Comparison of ENCODE assay signal across 9 mouse cellular contexts in genomic region chr9:47422741-47423461, GRCm38 (mm10).
DNase-seq lines count a peak whose midpoint lies in the region; ATAC-seq lines count a peak whose summit lies in the region.
"Had no signal": no experiment of that assay in that cellular context is flagged by ENCODE, and none has a peak within 500 bp of the region (broad histone marks: within the 10 kb centered on the region; RNA-seq: fewer than 3 reads in every experiment).

No protein-coding gene starts in this region.

- 0 out of 2 replicates have a peak, but pooled peaks cover 5% of the 10 kb centered on the region for H3K27me3 ChIP-seq in hindbrain, embryonic 13.5 days
- no peaks in the 10 kb centered on the region for H3K27me3 ChIP-seq in hindbrain, embryonic 11.5 days (ENCODE audit: control insufficient read depth, insufficient read depth, low read length)
- H3K27me3 ChIP-seq in kidney, embryonic 15.5 days = 0 out of 2 replicates have a peak, but pooled peaks cover 9% of the 10 kb centered on the region
- H3K27me3 ChIP-seq in limb, embryonic 13.5 days = peaks cover 18% of the 10 kb centered on the region

- intact Hi-C loops in gastrocnemius, postnatal 36 days (cut with DNase I) = no loop called here

- ATAC-seq in hindbrain, embryonic 13.5 days (ENCODE audit: low FRiP score) = peak; percentile 59; the same call in 1 of the 2 replicates
- no peak for ATAC-seq in hindbrain, embryonic 11.5 days (ENCODE audit: low FRiP score)
- ATAC-seq in kidney, embryonic 15.5 days (replicated peaks; ENCODE audit: low FRiP score) = peak; percentile 60; the same call in 1 of the 2 replicates
- 0 out of 2 replicates have a peak, but pooled peaks have one; percentile 40 for ATAC-seq in limb, embryonic 13.5 days (ENCODE audit: low FRiP score, low read depth)
- ATAC-seq in megakaryocyte, adult 5-6 weeks (ENCODE audit: poor library complexity, severe bottlenecking) = no peak

- no peak overlapping the region for H3K4me2 ChIP-seq in hindbrain, embryonic 13.5 days
- no peak overlapping the region for H3K4me2 ChIP-seq in hindbrain, embryonic 11.5 days (replicated peaks; ENCODE audit: low read depth, low read length)
- H3K4me2 ChIP-seq in kidney, embryonic 15.5 days = no peak overlapping the region
- 0 out of 2 replicates have a peak overlapping the region, but pooled peaks have one; percentile 25 for H3K4me2 ChIP-seq in limb, embryonic 13.5 days (replicated peaks)
- H3K4me2 ChIP-seq: embryonic facial prominence, embryonic 13.5 days had no signal

- H3K4me3 ChIP-seq in hindbrain, embryonic 13.5 days = no peak overlapping the region
- H3K4me3 ChIP-seq in hindbrain, embryonic 11.5 days (ENCODE audit: low read depth, low read length) = no peak overlapping the region
- H3K4me3 ChIP-seq in kidney, embryonic 15.5 days (replicated peaks) = no peak overlapping the region
- H3K4me3 ChIP-seq in limb, embryonic 13.5 days = no peak overlapping the region
- H3K4me3 ChIP-seq: embryonic facial prominence, embryonic 13.5 days had no signal

- no peak for DNase-seq in hindbrain, embryonic 11.5 days (ENCODE audit: low spot score)
- peak; percentile 59 to 82 for DNase-seq in cerebellum, postnatal 4 days (ENCODE audit: low spot score in 2 of 2)
- DNase-seq in gastrocnemius, postnatal 36 days = peak; percentile 46 to 47
- DNase-seq in retina, adult 2 months (ENCODE audit: low read depth, low spot score) = peak; percentile 44

- no peaks in the 10 kb centered on the region for H3K9me3 ChIP-seq in hindbrain, embryonic 13.5 days
- no peaks in the 10 kb centered on the region for H3K9me3 ChIP-seq in hindbrain, embryonic 11.5 days (ENCODE audit: control insufficient read depth, low read length)
- no peaks in the 10 kb centered on the region for H3K9me3 ChIP-seq in kidney, embryonic 15.5 days (replicated peaks)
- H3K9me3 ChIP-seq in limb, embryonic 13.5 days = no peaks in the 10 kb centered on the region
- H3K9me3 ChIP-seq: embryonic facial prominence, embryonic 13.5 days had no signal

- H3K4me1 ChIP-seq in hindbrain, embryonic 13.5 days (replicated peaks) = peaks cover 24% of the 10 kb centered on the region
- H3K4me1 ChIP-seq in hindbrain, embryonic 11.5 days (replicated peaks; ENCODE audit: control insufficient read depth, insufficient read depth, low read length) = no peaks in the 10 kb centered on the region
- peaks cover 21% of the 10 kb centered on the region for H3K4me1 ChIP-seq in kidney, embryonic 15.5 days
- H3K4me1 ChIP-seq in limb, embryonic 13.5 days = peaks cover 23% of the 10 kb centered on the region

- no peaks in the 10 kb centered on the region for H3K36me3 ChIP-seq in hindbrain, embryonic 13.5 days
- no peaks in the 10 kb centered on the region for H3K36me3 ChIP-seq in hindbrain, embryonic 11.5 days (ENCODE audit: control insufficient read depth, insufficient read depth, low read length)
- no peaks in the 10 kb centered on the region for H3K36me3 ChIP-seq in kidney, embryonic 15.5 days
- no peaks in the 10 kb centered on the region for H3K36me3 ChIP-seq in limb, embryonic 13.5 days
- H3K36me3 ChIP-seq: embryonic facial prominence, embryonic 13.5 days had no signal

- H3K9ac ChIP-seq in hindbrain, embryonic 13.5 days = no peak overlapping the region
- H3K9ac ChIP-seq in hindbrain, embryonic 11.5 days (ENCODE audit: low read depth, low read length) = no peak overlapping the region
- H3K9ac ChIP-seq in kidney, embryonic 15.5 days = no peak overlapping the region
- H3K9ac ChIP-seq in limb, embryonic 13.5 days = no peak overlapping the region
- H3K9ac ChIP-seq: embryonic facial prominence, embryonic 13.5 days had no signal

- WGBS in hindbrain, embryonic 13.5 days = 58% methylated on average over 8 of the region's 8 CpGs
- 64% methylated on average over 8 of the region's 8 CpGs for WGBS in hindbrain, embryonic 11.5 days
- 46% methylated on average over 8 of the region's 8 CpGs for WGBS in kidney, embryonic 15.5 days
- 34% methylated on average over 8 of the region's 8 CpGs for WGBS in limb, embryonic 13.5 days

- H3K27ac ChIP-seq in hindbrain, embryonic 13.5 days = peak overlapping the region; percentile 6; the same call in 1 of the 2 replicates
- H3K27ac ChIP-seq in hindbrain, embryonic 11.5 days (ENCODE audit: low read depth, low read length) = no peak overlapping the region
- H3K27ac ChIP-seq in kidney, embryonic 15.5 days = peak overlapping the region; percentile 54
- 0 out of 2 replicates have a peak overlapping the region, but pooled peaks have one; percentile 3 for H3K27ac ChIP-seq in limb, embryonic 13.5 days
- H3K27ac ChIP-seq: embryonic facial prominence, embryonic 13.5 days had no signal

Comparison
In these comparisons a context has a peak if more than half of its experiments do, and no peak if none do; other contexts are left out.
1. ATAC-seq: peak in hindbrain, embryonic 13.5 days (single experiment), kidney, embryonic 15.5 days (single experiment) and limb, embryonic 13.5 days (single experiment); none in hindbrain, embryonic 11.5 days (single experiment) and megakaryocyte, adult 5-6 weeks (single experiment).